Mouse (Mus musculus) cerebellum, postnatal 4 days (tissue): Measurements from ENCODE around the gene Crybg2.
A peak's percentile ranks its signal among the peaks of the same experiment; 100 is the strongest.

Experiments
- DNase-seq, 2 experiments: peaks; one replicate each; pipeline ENCODE4 v3.0.0; 2022; ENCODE audit warnings: low spot score in 2 of 2, mixed read lengths in 1 of 2

Gene Crybg2

GRCm38 (mm10) chr4:134120192-134120805, 59.7 kb downstream of the Crybg2 start:
- DNase-seq = no peak

- DNase-seq = no peak
These were observed 60.3 kb downstream of the Crybg2 start for GRCm38 (mm10) chr4:134120916-134121315.

- no peak for DNase-seq
These were observed 61.0 kb downstream of the Crybg2 start for GRCm38 (mm10) chr4:134121571-134121970.

DNA sequence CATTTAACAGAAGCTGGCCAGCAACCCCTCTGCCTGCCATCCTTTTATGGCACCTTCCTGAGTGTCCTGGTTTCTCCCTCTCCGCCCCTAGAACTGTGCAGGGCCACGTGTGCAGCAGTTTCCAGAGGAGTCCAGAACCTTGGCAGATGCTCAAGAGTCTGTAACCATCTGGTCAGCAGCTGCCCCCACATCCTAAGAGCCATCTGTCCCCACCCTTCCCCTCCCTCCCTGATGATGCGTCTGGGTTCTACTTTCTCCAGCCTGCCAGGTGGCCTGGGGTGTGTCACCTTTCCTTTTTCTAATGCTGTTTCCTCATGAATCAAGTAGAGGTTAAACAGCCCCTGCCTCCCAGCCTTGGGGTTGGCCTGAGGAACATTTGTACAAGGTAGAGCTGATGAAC, 61.7 kb downstream of the Crybg2 start:
- no peak for DNase-seq

DNA sequence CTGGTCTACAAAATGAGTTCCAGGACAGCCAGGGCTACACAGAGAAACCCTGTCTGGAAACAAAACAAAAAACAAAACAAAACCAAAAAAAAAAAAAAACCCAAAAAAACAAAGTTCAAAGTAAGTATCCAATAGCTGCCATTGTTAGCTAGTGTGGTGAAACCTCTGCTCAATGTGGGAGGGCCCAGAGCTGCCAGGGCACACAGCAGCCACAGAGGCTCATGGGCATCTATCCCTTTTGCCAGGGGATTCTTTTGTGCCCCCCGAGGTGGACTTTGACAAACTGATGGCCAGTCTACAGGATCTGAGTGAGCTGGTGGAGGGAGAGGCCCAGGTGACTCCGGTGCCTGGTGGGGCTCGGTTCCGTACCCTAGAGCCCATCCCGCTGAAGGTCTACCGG, 62.5 kb downstream of the Crybg2 start:
- no peak for DNase-seq

GRCm38 (mm10) chr4:134123680-134124551, 63.3 kb downstream of the Crybg2 start:
- DNase-seq = peak in 1 of 2 experiments; percentile 54

- no peak for DNase-seq
These were observed 64.9 kb downstream of the Crybg2 start for GRCm38 (mm10) chr4:134125383-134126060.

GRCm38 (mm10) chr4:134126300-134127120, 65.9 kb downstream of the Crybg2 start:
- DNase-seq = no peak

DNA sequence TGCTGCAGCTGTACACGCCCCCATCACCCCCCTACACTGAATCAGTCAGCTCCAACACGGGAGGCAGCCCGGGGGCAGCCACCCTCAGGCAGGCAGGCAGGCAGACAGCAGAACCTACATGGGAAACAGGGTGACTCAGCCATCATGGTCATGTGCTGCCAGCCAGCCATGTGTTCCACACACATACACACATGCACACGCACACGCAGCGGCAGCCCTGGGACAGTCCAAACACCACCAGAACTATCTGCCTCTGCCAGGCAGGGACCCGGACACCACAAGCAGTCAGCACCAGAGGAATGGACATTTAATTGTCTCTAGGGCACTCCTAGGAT, 66.5 kb downstream of the Crybg2 start:
- no peak for DNase-seq

DNA sequence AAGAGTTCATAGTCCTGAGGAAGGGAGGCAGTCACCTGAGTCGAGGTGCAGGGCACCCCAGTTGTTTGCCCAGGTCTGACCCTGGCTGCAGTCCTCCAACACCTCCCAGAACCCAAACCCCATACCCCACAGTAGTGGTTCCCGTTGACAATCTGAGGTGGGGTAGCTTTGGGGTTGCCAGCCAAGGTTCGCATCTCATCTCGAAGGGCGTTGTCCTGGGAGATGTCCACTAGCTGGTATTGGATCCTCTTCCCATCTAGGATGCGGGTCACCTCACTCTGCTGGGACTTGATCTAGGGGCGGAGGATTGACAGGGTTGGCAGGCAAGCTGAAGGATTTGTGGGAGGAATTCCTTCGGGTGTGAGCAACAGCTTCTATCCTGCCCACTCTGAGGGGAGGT, 67.2 kb downstream of the Crybg2 start:
- no peak for DNase-seq

DNA sequence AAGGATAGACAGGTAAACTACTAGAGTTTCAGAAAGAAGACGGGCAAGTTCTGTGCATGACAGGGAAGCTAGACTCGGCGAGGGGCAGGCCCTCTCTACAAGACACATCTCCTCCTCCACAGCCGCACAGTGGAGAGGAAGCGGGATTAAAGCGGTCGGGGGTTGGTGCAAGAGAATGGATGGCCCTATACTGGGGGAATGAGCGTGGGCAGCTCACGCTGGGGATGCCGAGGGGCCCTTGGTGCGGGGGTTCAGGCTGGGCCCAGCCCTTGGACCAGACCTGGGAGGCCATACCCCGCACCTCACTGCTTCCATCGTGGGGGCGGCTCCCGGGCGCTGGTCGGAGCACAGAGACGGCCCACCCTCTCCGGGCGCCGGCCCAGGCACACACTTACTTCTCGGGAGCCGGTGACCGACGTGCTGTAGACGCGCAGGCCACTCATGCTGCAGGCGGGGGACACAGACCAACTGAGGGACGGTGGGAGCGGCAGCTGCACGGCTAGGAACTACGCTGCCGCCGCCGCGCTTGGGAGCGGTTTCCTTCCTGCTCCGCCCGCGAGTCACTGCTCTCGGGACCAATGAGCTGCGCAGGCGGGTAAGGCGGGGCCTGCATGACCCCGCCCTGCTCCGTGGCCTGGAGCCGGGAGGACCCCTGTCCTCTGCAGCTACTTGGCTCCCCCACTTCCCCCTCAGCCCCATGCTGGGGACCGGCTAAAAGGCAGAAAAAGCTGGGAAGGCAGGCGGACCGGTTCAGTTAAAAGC, 67.8 kb downstream of the Crybg2 start, which contains the start of gene Sh3bgrl3:
Gene Sh3bgrl3, minus strand, starts transcription at position 569 of the 762 bp plus-strand sequence.
- peak; percentile 70 to 81 for DNase-seq

- no peak for DNase-seq
These were observed 68.4 kb downstream of the Crybg2 start for GRCm38 (mm10) chr4:134128983-134129362.

DNA sequence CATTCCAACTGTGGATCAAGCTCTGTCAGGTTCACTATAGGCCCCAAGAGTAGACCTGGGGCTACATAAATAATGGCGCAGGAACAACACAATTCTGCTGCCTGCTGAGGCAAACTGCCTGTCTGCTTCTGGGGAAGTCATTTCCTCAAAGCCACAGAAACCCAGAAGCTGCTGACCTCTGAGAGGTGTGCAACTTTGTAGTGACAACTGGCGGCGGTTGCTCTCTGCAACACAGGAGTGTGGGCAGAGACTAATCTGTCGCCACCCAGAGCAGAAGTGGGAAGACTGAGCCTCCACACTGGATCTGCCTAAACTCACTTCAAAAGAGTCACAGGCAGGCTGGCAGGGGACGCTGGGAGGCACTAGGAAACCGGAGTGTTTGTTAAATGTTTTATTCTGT, 68.9 kb downstream of the Crybg2 start:
- no peak for DNase-seq

DNA sequence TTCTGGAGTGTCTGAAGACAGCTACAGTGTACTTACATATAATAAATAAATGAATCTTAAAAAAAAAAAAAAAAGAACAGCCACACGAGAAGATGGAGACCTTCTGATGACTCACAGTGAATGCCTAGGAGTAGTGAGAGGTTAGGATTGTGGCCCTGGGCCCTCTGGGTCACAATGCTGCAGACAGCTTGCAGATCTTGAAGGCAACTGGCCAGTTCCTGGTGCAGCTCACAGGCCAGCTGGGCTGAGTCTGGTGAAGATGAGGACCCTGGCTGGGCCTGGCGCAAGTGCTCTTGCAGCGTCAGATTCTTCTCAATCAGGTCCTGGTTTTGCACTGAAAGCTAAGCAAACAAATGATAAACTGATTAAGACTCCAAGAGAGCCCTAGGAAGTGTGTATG, 71.5 kb downstream of the Crybg2 start:
- DNase-seq = no peak

GRCm38 (mm10) chr4:134132519-134133095, 72.0 kb downstream of the Crybg2 start:
- no peak for DNase-seq

DNA sequence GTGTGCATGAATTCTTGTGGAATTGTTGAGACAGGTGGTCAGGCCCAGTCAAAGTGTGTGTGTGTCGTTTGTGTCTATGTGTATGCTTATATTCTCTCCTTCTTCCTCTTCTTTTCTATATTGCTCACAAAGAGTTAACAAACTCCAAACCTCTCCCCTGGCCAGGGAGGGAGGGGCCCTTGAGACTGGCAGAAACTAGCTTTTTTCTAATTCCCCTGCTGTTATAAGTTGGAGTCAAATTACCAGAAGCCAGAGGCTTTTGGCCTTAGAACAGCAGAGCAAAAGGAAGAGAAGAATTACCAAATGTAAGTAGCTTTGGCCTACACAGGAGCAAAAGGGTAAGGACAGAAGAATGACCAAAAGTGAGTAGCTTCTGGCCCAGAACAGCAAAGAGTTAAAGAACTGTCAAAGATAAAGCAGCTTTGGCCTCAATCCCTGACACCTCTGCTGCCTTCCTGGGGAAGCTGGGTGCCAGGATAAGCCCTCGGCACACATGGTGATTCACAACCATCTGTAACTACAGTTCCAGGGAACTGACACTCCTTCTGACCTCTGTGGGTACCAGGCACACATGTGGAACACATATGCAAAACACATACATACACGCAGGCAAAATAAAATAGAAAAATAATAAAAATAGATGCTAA, 75.8 kb downstream of the Crybg2 start:
- DNase-seq = no peak

DNA sequence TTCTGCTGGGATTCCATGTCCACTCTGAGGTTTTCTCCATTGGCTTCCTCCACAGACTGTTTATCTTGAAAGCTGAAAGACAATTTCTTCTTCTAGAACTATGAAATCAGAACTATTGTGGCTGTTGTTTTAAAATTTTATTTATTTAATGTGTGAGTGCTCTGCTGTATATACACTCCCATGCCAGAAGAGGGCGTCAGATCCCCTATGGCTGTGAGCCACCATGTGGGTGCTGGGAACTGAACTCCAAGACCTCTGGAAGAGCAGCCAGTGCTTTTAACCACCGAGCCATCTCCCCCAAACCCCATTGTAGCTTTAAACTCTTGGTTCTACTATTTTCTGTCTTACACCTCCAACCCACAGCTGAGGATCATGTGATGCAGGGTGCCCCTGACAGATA, 78.2 kb downstream of the Crybg2 start:
- no peak for DNase-seq
